Comparison of ENCODE assay signal across 9 mouse cellular contexts in genomic region chr15:103300067-103300471, GRCm38 (mm10). TPM values are rescaled to one million over a fixed set of nuclear protein-coding genes. Genes with fewer than 3 reads are reported as not detected.
DNase-seq lines count a peak whose midpoint lies in the region; ATAC-seq lines count a peak whose summit lies in the region.
"Had no signal": no experiment of that assay in that cellular context is flagged by ENCODE, and none has a peak within 500 bp of the region (broad histone marks: within the 10 kb centered on the region; RNA-seq: fewer than 3 reads in every experiment).

No protein-coding gene starts in this region.

- H3K9ac ChIP-seq in heart, embryonic 14.5 days (ENCODE audit: low read length), result peak overlapping the region; percentile 51; the same call in 1 of the 2 replicates
- no peak overlapping the region for H3K9ac ChIP-seq in embryonic facial prominence, embryonic 15.5 days
- peak overlapping the region; percentile 47; the same call in 1 of the 2 replicates for H3K9ac ChIP-seq in neural tube, embryonic 14.5 days (replicated peaks; ENCODE audit: low read depth, low read length)

- H3K4me1 ChIP-seq in heart, embryonic 14.5 days (ENCODE audit: control insufficient read depth in 2 of 2, insufficient read depth in 2 of 2, low read length in 2 of 2), result peaks cover 38 to 52% of the 10 kb centered on the region in 2 experiments
- H3K4me1 ChIP-seq in embryonic facial prominence, embryonic 15.5 days, result peaks cover 87% of the 10 kb centered on the region
- H3K4me1 ChIP-seq in neural tube, embryonic 14.5 days (ENCODE audit: control insufficient read depth, insufficient read depth, low read length), result peaks cover 96% of the 10 kb centered on the region

- WGBS in heart, embryonic 14.5 days, result 13% methylated on average over 18 of the region's 18 CpGs
- WGBS in embryonic facial prominence, embryonic 15.5 days, result 5% methylated on average over 18 of the region's 18 CpGs
- WGBS in neural tube, embryonic 14.5 days, result 5% methylated on average over 18 of the region's 18 CpGs

- ATAC-seq in heart, embryonic 14.5 days (ENCODE audit: insufficient number of reproducible peaks, insufficient read depth, low FRiP score, low read depth), result no peak
- ATAC-seq in embryonic facial prominence, embryonic 15.5 days (ENCODE audit: insufficient number of reproducible peaks, low FRiP score, low TSS enrichment, low read depth), result peak; percentile 17; the same call in 1 of the 2 replicates
- ATAC-seq in neural tube, embryonic 14.5 days (ENCODE audit: low read depth), result peak; percentile 76

- no peaks in the 10 kb centered on the region for H3K27me3 ChIP-seq in heart, embryonic 14.5 days (ENCODE audit: control insufficient read depth, insufficient read depth, low read length)
- no peaks in the 10 kb centered on the region for H3K27me3 ChIP-seq in embryonic facial prominence, embryonic 15.5 days
- no peaks in the 10 kb centered on the region for H3K27me3 ChIP-seq in neural tube, embryonic 14.5 days (ENCODE audit: control insufficient read depth, insufficient read depth, low read length)

- intact Hi-C loops in heart, postnatal 25 days (cut with DNase I), result loop anchor here (10.0 kb wide), 1 partner anchor 45 kb away; the partner anchor contains the start of gene Nfe2

- H3K4me2 ChIP-seq in heart, embryonic 14.5 days (ENCODE audit: low read length), result peak overlapping the region; percentile 63
- peak overlapping the region; percentile 38 for H3K4me2 ChIP-seq in embryonic facial prominence, embryonic 15.5 days (replicated peaks)
- H3K4me2 ChIP-seq in neural tube, embryonic 14.5 days (ENCODE audit: low read depth, low read length), result peak overlapping the region; percentile 7

- no peak for DNase-seq in heart, postnatal 25 days (ENCODE audit: low spot score)
- DNase-seq in NIH3T3 (ENCODE audit: low read depth), result peak; percentile 72
- DNase-seq in kidney, postnatal 4 days, result peak; percentile 55 to 71
- no peak for DNase-seq in gastrocnemius, postnatal 25 days
- no peak for DNase-seq in adipocyte (ENCODE audit: low spot score)

- H3K27ac ChIP-seq in heart, embryonic 14.5 days (replicated peaks in 1 of 2; ENCODE audit: control insufficient read depth in 1 of 2, insufficient read depth in 1 of 2, low read depth in 2 of 2, low read length in 2 of 2), result peak overlapping the region in 1 of 2 experiments; percentile 26; a peak in 2 of 4 replicates
- H3K27ac ChIP-seq in embryonic facial prominence, embryonic 15.5 days (replicated peaks), result peak overlapping the region; percentile 95
- H3K27ac ChIP-seq in neural tube, embryonic 14.5 days (ENCODE audit: low read depth, low read length), result peak overlapping the region; percentile 100

- peaks cover 34% of the 10 kb centered on the region for H3K36me3 ChIP-seq in heart, embryonic 14.5 days (ENCODE audit: control insufficient read depth, insufficient read depth, low read length)
- peaks cover 18% of the 10 kb centered on the region; the same call in 1 of the 2 replicates for H3K36me3 ChIP-seq in embryonic facial prominence, embryonic 15.5 days
- no peaks in the 10 kb centered on the region for H3K36me3 ChIP-seq in neural tube, embryonic 14.5 days (ENCODE audit: control insufficient read depth, insufficient read depth, low read length)

- H3K9me3 ChIP-seq in heart, embryonic 14.5 days (ENCODE audit: control insufficient read depth, low read length), result no peaks in the 10 kb centered on the region
- no peaks in the 10 kb centered on the region for H3K9me3 ChIP-seq in embryonic facial prominence, embryonic 15.5 days (replicated peaks)
- no peaks in the 10 kb centered on the region for H3K9me3 ChIP-seq in neural tube, embryonic 14.5 days (ENCODE audit: control insufficient read depth, low read length)

- H3K4me3 ChIP-seq in heart, embryonic 14.5 days (ENCODE audit: control insufficient read depth in 1 of 2, insufficient read depth in 1 of 2, low read depth in 1 of 2, low read length in 2 of 2), result peak overlapping the region; percentile 23 to 25; a peak in 3 of 4 replicates
- peak overlapping the region; percentile 6 for H3K4me3 ChIP-seq in embryonic facial prominence, embryonic 15.5 days (replicated peaks)
- peak overlapping the region; percentile 2; the same call in 1 of the 2 replicates for H3K4me3 ChIP-seq in neural tube, embryonic 14.5 days (ENCODE audit: low read depth, low read length)

RNA-seq across cellular contexts. Expression of gene Gpr84, which starts 10.3 kb away (rescaled TPM):
- 0.11 and 0.24 TPM in 2 replicates for polyA plus RNA-seq in heart, embryonic 14.5 days (2014; fragmentation: Nextera tagmentation; extraction: Ambion mirVana)
- not detected for total RNA-seq in heart, postnatal 25 days (2021)
- polyA plus RNA-seq in embryonic facial prominence, embryonic 15.5 days (2015; fragmentation: Nextera tagmentation; extraction: Ambion mirVana), result 0.50 and 0.73 TPM in 2 replicates
- 0.35 and 0.40 TPM in 2 replicates for polyA plus RNA-seq in neural tube, embryonic 14.5 days (2014; fragmentation: Nextera tagmentation; extraction: Ambion mirVana)
- total RNA-seq in gastrocnemius, postnatal 25 days (2021), result not detected
- total RNA-seq: heart, postnatal 10 days had no signal

RNA-seq across cellular contexts. Expression of gene Copz1, which starts 27.6 kb away (rescaled TPM):
- polyA plus RNA-seq in heart, embryonic 14.5 days (2014; fragmentation: Nextera tagmentation; extraction: Ambion mirVana), result 163 and 172 TPM in 2 replicates
- total RNA-seq in heart, postnatal 25 days (2021), result 10 to 100 TPM; 51.8 to 53.4 TPM
- 264 and 279 TPM in 2 replicates for polyA plus RNA-seq in embryonic facial prominence, embryonic 15.5 days (2015; fragmentation: Nextera tagmentation; extraction: Ambion mirVana)
- polyA plus RNA-seq in neural tube, embryonic 14.5 days (2014; fragmentation: Nextera tagmentation; extraction: Ambion mirVana), result 195 and 216 TPM in 2 replicates
- 10 to 100 TPM; 31.4 to 32.3 TPM for total RNA-seq in gastrocnemius, postnatal 25 days (2021)

RNA-seq across cellular contexts. Expression of gene Zfp385a, which starts 39.8 kb away (rescaled TPM):
- 8.1 and 9.1 TPM in 2 replicates for polyA plus RNA-seq in heart, embryonic 14.5 days (2014; fragmentation: Nextera tagmentation; extraction: Ambion mirVana)
- total RNA-seq in heart, postnatal 25 days (2021), result 10 to 100 TPM; 12.5 to 13.7 TPM
- polyA plus RNA-seq in embryonic facial prominence, embryonic 15.5 days (2015; fragmentation: Nextera tagmentation; extraction: Ambion mirVana), result 16.1 and 18.9 TPM in 2 replicates
- polyA plus RNA-seq in neural tube, embryonic 14.5 days (2014; fragmentation: Nextera tagmentation; extraction: Ambion mirVana), result 19.2 and 20.7 TPM in 2 replicates
- 10 to 100 TPM; 17.0 to 77.5 TPM for total RNA-seq in gastrocnemius, postnatal 25 days (2021)

RNA-seq across cellular contexts. Expression of gene Nfe2, which starts 41.9 kb away (rescaled TPM):
- polyA plus RNA-seq in heart, embryonic 14.5 days (2014; fragmentation: Nextera tagmentation; extraction: Ambion mirVana), result 1.8 and 2.2 TPM in 2 replicates
- under 1 TPM; 0.42 to 0.64 TPM for total RNA-seq in heart, postnatal 25 days (2021)
- polyA plus RNA-seq in embryonic facial prominence, embryonic 15.5 days (2015; fragmentation: Nextera tagmentation; extraction: Ambion mirVana), result 2.0 and 2.3 TPM in 2 replicates
- polyA plus RNA-seq in neural tube, embryonic 14.5 days (2014; fragmentation: Nextera tagmentation; extraction: Ambion mirVana), result 1.9 and 2.0 TPM in 2 replicates
- total RNA-seq in gastrocnemius, postnatal 25 days (2021), result not detected

RNA-seq across cellular contexts. Expression of gene Hnrnpa1, which starts 59.8 kb away (rescaled TPM):
- polyA plus RNA-seq in heart, embryonic 14.5 days (2014; fragmentation: Nextera tagmentation; extraction: Ambion mirVana), result 425 and 457 TPM in 2 replicates
- 100 to 1,000 TPM; 133 to 153 TPM for total RNA-seq in heart, postnatal 25 days (2021)
- polyA plus RNA-seq in embryonic facial prominence, embryonic 15.5 days (2015; fragmentation: Nextera tagmentation; extraction: Ambion mirVana), result 667 and 669 TPM in 2 replicates
- polyA plus RNA-seq in neural tube, embryonic 14.5 days (2014; fragmentation: Nextera tagmentation; extraction: Ambion mirVana), result 635 and 713 TPM in 2 replicates
- 10 to 100 TPM; 82.8 to 89.0 TPM for total RNA-seq in gastrocnemius, postnatal 25 days (2021)

Comparison
In these comparisons a context has a peak if more than half of its experiments do, and no peak if none do; other contexts are left out.
1. H3K4me2 ChIP-seq: peak in every context shown above with its lines; median percentile 63 in heart, embryonic 14.5 days; 38 in embryonic facial prominence, embryonic 15.5 days; 7 in neural tube, embryonic 14.5 days.
2. DNase-seq: peak in NIH3T3 (single experiment) and kidney, postnatal 4 days (2 of 2); none in heart, postnatal 25 days (single experiment), gastrocnemius, postnatal 25 days (single experiment) and adipocyte (single experiment).
3. Peak in every context shown above with its lines, with median percentiles within 50 percentile points of each other: H3K4me3 ChIP-seq.